Mouse (Mus musculus): Measurements from ENCODE around the gene Ptx3.

GRCm38 (mm10) chr3:66263270-66263669, 43.6 kb downstream of the Ptx3 start:
- TF ChIP-seq POLR2A (IDR thresholded peaks at IDR 0.05; ENCODE audit: low read depth, low read length): no peak
- TF ChIP-seq CTCF (IDR thresholded peaks at IDR 0.05; ENCODE audit: extremely low read depth, insufficient read length, insufficient replicate concordance, low read depth, low read length): no peak
